Mouse (Mus musculus) MEL (cell line): ENCODE measurements at regions not wholly inside any gene's neighbourhood (a gene's known extent, or its start where the extent isn't known, plus 50 kb on each side); places are given as distances from the start of the nearest gene placed in this dataset.

Source experiments
- DNase-seq: peaks from one replicate; pipeline ENCODE4 v3.0.0; 2011; ENCODE audit warnings: low read depth, low spot score
- H3K27ac ChIP-seq: 2 replicates; pipeline ENCODE4 v1.5.1; 2012; ENCODE audit warnings: low read depth, mild to moderate bottlenecking, control low read depth, low read length, moderate library complexity; ENCODE audit not compliant: control insufficient read depth
- H3K27me3 ChIP-seq, 2 experiments: fragments of 150-350 bp in 1 of 2; sonication (generic) in 1 of 2; 2 replicates each; pipeline ENCODE4 v1.6.1; 2012; ENCODE audit warnings: low read length in 2 of 2, mild to moderate bottlenecking in 2 of 2, improper control_type of control experiment in 1 of 2, moderate library complexity in 1 of 2; ENCODE audit not compliant: insufficient read depth in 2 of 2, control insufficient read depth in 1 of 2
- H3K36me3 ChIP-seq, 2 experiments: 2 replicates each; pipeline ENCODE4 v1.6.1; 2012 to 2014; ENCODE audit warnings: low read length in 2 of 2, improper control_type of control experiment in 1 of 2, inconsistent platforms in 1 of 2, mild to moderate bottlenecking in 1 of 2; ENCODE audit not compliant: insufficient read depth in 2 of 2, control insufficient read depth in 1 of 2
- H3K4me1 ChIP-seq, 2 experiments: fragments of 150-350 bp in 1 of 2; sonication (generic) in 1 of 2; 2 replicates each; pipeline ENCODE4 v1.6.1; 2012; ENCODE audit warnings: low read length in 2 of 2, improper control_type of control experiment in 1 of 2, mild to moderate bottlenecking in 1 of 2; ENCODE audit not compliant: insufficient read depth in 2 of 2, control insufficient read depth in 1 of 2
- H3K4me3 ChIP-seq, 2 experiments: fragments of 150-350 bp in 1 of 2; sonication (generic) in 1 of 2; 2 replicates each; pipeline ENCODE4 v1.5.1; 2012; ENCODE audit warnings: low read depth in 2 of 2, low read length in 2 of 2, mild to moderate bottlenecking in 2 of 2, moderate library complexity in 2 of 2, control low read depth in 1 of 2, improper control_type of control experiment in 1 of 2; ENCODE audit not compliant: control insufficient read depth in 1 of 2, insufficient read depth in 1 of 2
- H3K79me2 ChIP-seq: 2 replicates; pipeline ENCODE4 v1.6.1; 2012; ENCODE audit warnings: mild to moderate bottlenecking, low read length, moderate library complexity; ENCODE audit not compliant: control insufficient read depth, poor library complexity, insufficient read depth
- H3K9ac ChIP-seq: 2 replicates; pipeline ENCODE4 v1.6.1; 2012; ENCODE audit warnings: low read depth, mild to moderate bottlenecking, control low read depth, low read length, moderate library complexity; ENCODE audit not compliant: control insufficient read depth, poor library complexity, severe bottlenecking
- H3K9me3 ChIP-seq: fragments of 150-350 bp; sonication (generic); replicated peaks from 2 replicates; pipeline ENCODE4 v1.6.1; 2012; ENCODE audit warnings: mild to moderate bottlenecking, low read length, improper control_type of control experiment, moderate library complexity; ENCODE audit not compliant: insufficient read depth
- CHD1 ChIP-seq: IDR thresholded peaks from 2 replicates; pipeline ENCODE4 v1.6.1; 2012; ENCODE audit warnings: low read depth, mild to moderate bottlenecking, inconsistent platforms, low read length, improper control_type of control experiment
- CTCF ChIP-seq, 3 experiments: IDR thresholded peaks in 2 of 3; conservative IDR thresholded peaks in 1 of 3; 2 replicates each; pipeline ENCODE4 v1.5.1; 2011 to 2012; ENCODE audit warnings: low read length in 3 of 3, low read depth in 2 of 3, mild to moderate bottlenecking in 2 of 3, improper control_type of control experiment in 1 of 3, inconsistent platforms in 1 of 3, mixed read lengths in 1 of 3, moderate library complexity in 1 of 3; ENCODE audit not compliant: control insufficient read depth in 1 of 3, insufficient read depth in 1 of 3, poor library complexity in 1 of 3, severe bottlenecking in 1 of 3
- EP300 ChIP-seq, 2 experiments: IDR thresholded peaks; 2 replicates each; pipeline ENCODE4 v1.6.1; 2011; ENCODE audit warnings: improper control_type of control experiment in 2 of 2, low read length in 2 of 2, low read depth in 1 of 2, mild to moderate bottlenecking in 1 of 2
- GATA1 ChIP-seq: IDR thresholded peaks from 2 replicates; pipeline ENCODE4 v1.6.1; 2011; ENCODE audit warnings: low read depth, low read length, improper control_type of control experiment
- HCFC1 ChIP-seq: IDR thresholded peaks from 2 replicates; pipeline ENCODE4 v1.6.1; 2012; ENCODE audit warnings: low read depth, mild to moderate bottlenecking, inconsistent platforms, low read length, improper control_type of control experiment, moderate library complexity
- MAX ChIP-seq: IDR thresholded peaks from 2 replicates; pipeline ENCODE4 v1.6.1; 2011; ENCODE audit warnings: low read length, improper control_type of control experiment
- MYB ChIP-seq: IDR thresholded peaks from 2 replicates; pipeline ENCODE4 v1.6.1; 2011; ENCODE audit warnings: mild to moderate bottlenecking, low read depth, low read length, improper control_type of control experiment
- MYC ChIP-seq: IDR thresholded peaks from 2 replicates; pipeline ENCODE4 v1.6.1; 2011; ENCODE audit warnings: low read depth, mild to moderate bottlenecking, low read length, improper control_type of control experiment, moderate library complexity
- POLR2AphosphoS5 ChIP-seq: IDR thresholded peaks from 2 replicates; pipeline ENCODE4 v1.6.1; 2012; ENCODE audit warnings: low read depth, borderline replicate concordance, mild to moderate bottlenecking, inconsistent platforms, low read length, moderate library complexity, mixed read lengths
- RAD21 ChIP-seq: IDR thresholded peaks from 2 replicates; pipeline ENCODE4 v1.6.1; 2011; ENCODE audit warnings: mild to moderate bottlenecking, low read depth, low read length, improper control_type of control experiment
- SMC3 ChIP-seq: IDR thresholded peaks from 2 replicates; pipeline ENCODE4 v1.6.1; 2011; ENCODE audit warnings: low read depth, low read length, improper control_type of control experiment
- TAL1 ChIP-seq: IDR thresholded peaks from 2 replicates; pipeline ENCODE4 v1.6.1; 2012; ENCODE audit warnings: mild to moderate bottlenecking, inconsistent platforms, low read length, moderate library complexity, mixed read lengths
- TBP ChIP-seq: IDR thresholded peaks from 2 replicates; pipeline ENCODE4 v1.8.0; 2011; ENCODE audit warnings: low read depth, low read length, improper control_type of control experiment
- TCF12 ChIP-seq: IDR thresholded peaks from 2 replicates; pipeline ENCODE4 v1.6.1; 2014; ENCODE audit warnings: low read depth, mild to moderate bottlenecking, inconsistent platforms, low read length, improper control_type of control experiment, moderate library complexity
- USF2 ChIP-seq, 2 experiments: IDR thresholded peaks; 2 replicates each; pipeline ENCODE4 v1.6.1; 2011 to 2012; ENCODE audit warnings: improper control_type of control experiment in 2 of 2, low read length in 2 of 2, borderline replicate concordance in 1 of 2, inconsistent platforms in 1 of 2, low read depth in 1 of 2, mild to moderate bottlenecking in 1 of 2; ENCODE audit not compliant: insufficient read depth in 1 of 2
- ZC3H11A ChIP-seq: IDR thresholded peaks from 2 replicates; pipeline ENCODE4 v1.6.1; 2012; ENCODE audit warnings: low read depth, mild to moderate bottlenecking, inconsistent platforms, low read length, improper control_type of control experiment
- ZKSCAN1 ChIP-seq: IDR thresholded peaks from 2 replicates; pipeline ENCODE4 v1.6.1; 2012; ENCODE audit warnings: low read depth, mild to moderate bottlenecking, inconsistent platforms, low read length, improper control_type of control experiment, moderate library complexity

GRCm38 (mm10) chr2:166383356-166383755 lies 227.9 kb upstream of the Sulf2 start:
- H3K4me1 ChIP-seq, result no peaks in the 10 kb centered on the region
- no peak overlapping the region for H3K9ac ChIP-seq
- H3K27me3 ChIP-seq, result no peaks in the 10 kb centered on the region

GRCm38 (mm10) chr2:166382180-166382579 lies 226.7 kb upstream of the Sulf2 start:
- no peaks in the 10 kb centered on the region for H3K79me2 ChIP-seq
- H3K27me3 ChIP-seq, result no peaks in the 10 kb centered on the region
- TF ChIP-seq GATA1 (no peak), CTCF (IDR thresholded peaks at IDR 0.05 in 2 of 3, conservative IDR thresholded peaks at IDR 0.05 in 1 of 3; ENCODE audit: control insufficient read depth in 1 of 3, insufficient read depth in 1 of 3, low read depth in 2 of 3, low read length in 3 of 3, poor library complexity in 1 of 3, severe bottlenecking in 1 of 3) (no peak), RAD21 (no peak), USF2 (IDR thresholded peaks at IDR 0.05; ENCODE audit: borderline replicate concordance in 1 of 2, insufficient read depth in 1 of 2, low read depth in 1 of 2, low read length in 2 of 2) (no peak), SMC3 (no peak), TAL1 (no peak), EP300 (IDR thresholded peaks at IDR 0.05; ENCODE audit: low read depth in 1 of 2, low read length in 2 of 2) (no peak), MAX (no peak)
- H3K4me1 ChIP-seq, result no peaks in the 10 kb centered on the region
- no peak overlapping the region for H3K27ac ChIP-seq
- no peak overlapping the region for H3K9ac ChIP-seq
- DNase-seq, result no peak
- H3K9me3 ChIP-seq, result no peaks in the 10 kb centered on the region
- no peak overlapping the region for H3K4me3 ChIP-seq
- no peaks in the 10 kb centered on the region for H3K36me3 ChIP-seq

More at GRCm38 (mm10) chr2:166383356-166383755, 227.9 kb upstream of the Sulf2 start:
- no peak for TF ChIP-seq GATA1
- no peak for TF ChIP-seq MYC
- no peak for TF ChIP-seq CHD1
- TF ChIP-seq HCFC1, result no peak
- no peak for TF ChIP-seq CTCF (IDR thresholded peaks at IDR 0.05 in 2 of 3, conservative IDR thresholded peaks at IDR 0.05 in 1 of 3; ENCODE audit: control insufficient read depth in 1 of 3, insufficient read depth in 1 of 3, low read depth in 2 of 3, low read length in 3 of 3, poor library complexity in 1 of 3, severe bottlenecking in 1 of 3)
- TF ChIP-seq TBP, result no peak
- TF ChIP-seq ZC3H11A, result no peak
- TF ChIP-seq TCF12, result no peak
- no peak for TF ChIP-seq SMC3
- no peak for TF ChIP-seq ZKSCAN1
- TF ChIP-seq MYB, result no peak
- no peak for TF ChIP-seq POLR2AphosphoS5
- TF ChIP-seq, all 39 proteins: peak for 0
- no peaks in the 10 kb centered on the region for H3K79me2 ChIP-seq
- H3K9me3 ChIP-seq, result no peaks in the 10 kb centered on the region
- no peaks in the 10 kb centered on the region for H3K36me3 ChIP-seq
- H3K27ac ChIP-seq, result no peak overlapping the region
- DNase-seq, result no peak
- H3K4me3 ChIP-seq, result no peak overlapping the region
